26 mouse cellular contexts compared by ENCODE assay signal in genomic region chr2:76513296-76513695, GRCm38 (mm10).
DNase-seq lines count a peak whose midpoint lies in the region; ATAC-seq and TF ChIP-seq lines count a peak whose summit lies in the region.
"Had no signal": no experiment of that assay in that cellular context is flagged by ENCODE, and none has a peak within 500 bp of the region (broad histone marks: within the 10 kb centered on the region; RNA-seq: fewer than 3 reads in every experiment).

No protein-coding gene starts in this region.

- H3K4me3 ChIP-seq in lung, embryonic 16.5 days (ENCODE audit: low read length), result no peak overlapping the region
- no peak overlapping the region for H3K4me3 ChIP-seq in small intestine, adult 2 months (ENCODE audit: low read depth, low read length)
- H3K4me3 ChIP-seq: embryonic facial prominence, embryonic 12.5 days; embryonic facial prominence, embryonic 15.5 days; gastrocnemius, adult 2 months; heart, embryonic 12.5 days; heart, embryonic 15.5 days; hindbrain, embryonic 10.5 days; hindbrain, embryonic 13.5 days; intestine, embryonic 15.5 days had no signal

- H3K4me1 ChIP-seq in lung, embryonic 16.5 days (replicated peaks; ENCODE audit: control insufficient read depth, insufficient read depth, low read length), result no peaks in the 10 kb centered on the region
- H3K4me1 ChIP-seq in small intestine, adult 2 months (ENCODE audit: control insufficient read depth, insufficient read depth, insufficient read length, low read length), result peaks cover 12% of the 10 kb centered on the region; the same call in 1 of the 2 replicates
- H3K4me1 ChIP-seq: embryonic facial prominence, embryonic 12.5 days; embryonic facial prominence, embryonic 15.5 days; heart, embryonic 12.5 days; heart, embryonic 15.5 days; intestine, embryonic 15.5 days had no signal

- no peak for TF ChIP-seq CTCF in small intestine, adult 2 months (IDR thresholded peaks at IDR 0.05; ENCODE audit: extremely low read depth, insufficient read length, insufficient replicate concordance, low read depth, low read length)

- H3K9ac ChIP-seq in lung, embryonic 16.5 days (ENCODE audit: low read length), result no peak overlapping the region
- H3K9ac ChIP-seq: embryonic facial prominence, embryonic 12.5 days; embryonic facial prominence, embryonic 15.5 days; forebrain, postnatal 0 days; heart, embryonic 12.5 days; heart, embryonic 15.5 days; hindbrain, embryonic 13.5 days; intestine, embryonic 15.5 days had no signal

- no peak for TF ChIP-seq POLR2A in small intestine, adult 2 months (IDR thresholded peaks at IDR 0.05; ENCODE audit: low read depth, low read length)

- no peak overlapping the region for H3K4me2 ChIP-seq in lung, embryonic 16.5 days (ENCODE audit: low read depth, low read length)
- H3K4me2 ChIP-seq: embryonic facial prominence, embryonic 12.5 days; embryonic facial prominence, embryonic 15.5 days; heart, embryonic 12.5 days; heart, embryonic 15.5 days; hindbrain, embryonic 13.5 days; intestine, embryonic 15.5 days had no signal

- WGBS in lung, embryonic 16.5 days, result 63% methylated on average over 3 of the region's 3 CpGs
- WGBS in small intestine, adult 2 months, result 62% methylated on average over 3 of the region's 3 CpGs

- DNase-seq in adrenal gland, adult 8-10 months, result peak; percentile 21
- no peak for DNase-seq in adrenal gland, postnatal 25 days
- no peak for DNase-seq in lung, postnatal 14 days
- no peak for DNase-seq in thymus, postnatal 4 days
- DNase-seq: cerebellum, adult 11 months; cerebellum, adult 2 months; cerebellum, adult 9-11 months; cerebellum, postnatal 25 days; forebrain, postnatal 0 days; gastrocnemius, adult 2 months; gastrocnemius, postnatal 14 days; heart, adult 11 months; heart, postnatal 10 days; heart, postnatal 36 days had no signal

- H3K27me3 ChIP-seq in lung, embryonic 16.5 days (ENCODE audit: control insufficient read depth, insufficient read depth, low read depth, low read length), result no peaks in the 10 kb centered on the region
- no peaks in the 10 kb centered on the region for H3K27me3 ChIP-seq in small intestine, adult 2 months (ENCODE audit: control insufficient read depth, insufficient read depth, low read length)
- H3K27me3 ChIP-seq: embryonic facial prominence, embryonic 12.5 days; embryonic facial prominence, embryonic 15.5 days; heart, embryonic 12.5 days; heart, embryonic 15.5 days; hindbrain, embryonic 13.5 days; intestine, embryonic 15.5 days had no signal

- H3K27ac ChIP-seq in lung, embryonic 16.5 days (ENCODE audit: low read length), result peak overlapping the region; percentile 15
- peak overlapping the region; percentile 14; the same call in 1 of the 2 replicates for H3K27ac ChIP-seq in small intestine, adult 2 months (ENCODE audit: insufficient read depth, low read depth, low read length)
- H3K27ac ChIP-seq: embryonic facial prominence, embryonic 12.5 days; embryonic facial prominence, embryonic 15.5 days; gastrocnemius, adult 2 months; heart, embryonic 15.5 days; hindbrain, embryonic 10.5 days; hindbrain, embryonic 13.5 days; intestine, embryonic 15.5 days had no signal

- H3K9me3 ChIP-seq in lung, embryonic 16.5 days (ENCODE audit: control insufficient read depth, low read length), result no peaks in the 10 kb centered on the region
- H3K9me3 ChIP-seq: embryonic facial prominence, embryonic 12.5 days; embryonic facial prominence, embryonic 15.5 days; heart, embryonic 15.5 days; hindbrain, embryonic 10.5 days; hindbrain, embryonic 13.5 days; intestine, embryonic 15.5 days had no signal

- no peak for ATAC-seq in lung, embryonic 16.5 days (ENCODE audit: low read depth)
- ATAC-seq: CD4-positive, CD25-positive, alpha-beta regulatory T cell, adult 4 months; forebrain, embryonic 14.5 days; forebrain, postnatal 0 days; hindbrain, embryonic 16.5 days; intestine, embryonic 15.5 days had no signal

- no peaks in the 10 kb centered on the region for H3K36me3 ChIP-seq in lung, embryonic 16.5 days (ENCODE audit: control insufficient read depth, insufficient read depth, low read length)
- H3K36me3 ChIP-seq in small intestine, adult 2 months (ENCODE audit: control insufficient read depth, insufficient read depth, low read length), result no peaks in the 10 kb centered on the region
- H3K36me3 ChIP-seq: embryonic facial prominence, embryonic 12.5 days; embryonic facial prominence, embryonic 15.5 days; heart, embryonic 12.5 days; heart, embryonic 15.5 days; hindbrain, embryonic 10.5 days; hindbrain, embryonic 13.5 days; intestine, embryonic 15.5 days had no signal
